Mouse (Mus musculus): ENCODE data around the gene Gm26992. TPM values are rescaled to one million over a fixed set of nuclear protein-coding genes. Genes with fewer than 3 reads are reported as not detected.
A peak's percentile ranks its signal among the peaks of the same experiment; 100 is the strongest.

Gm26992 gene
- total RNA-seq, 2 experiments from 2014 or later = not detected

DNA sequence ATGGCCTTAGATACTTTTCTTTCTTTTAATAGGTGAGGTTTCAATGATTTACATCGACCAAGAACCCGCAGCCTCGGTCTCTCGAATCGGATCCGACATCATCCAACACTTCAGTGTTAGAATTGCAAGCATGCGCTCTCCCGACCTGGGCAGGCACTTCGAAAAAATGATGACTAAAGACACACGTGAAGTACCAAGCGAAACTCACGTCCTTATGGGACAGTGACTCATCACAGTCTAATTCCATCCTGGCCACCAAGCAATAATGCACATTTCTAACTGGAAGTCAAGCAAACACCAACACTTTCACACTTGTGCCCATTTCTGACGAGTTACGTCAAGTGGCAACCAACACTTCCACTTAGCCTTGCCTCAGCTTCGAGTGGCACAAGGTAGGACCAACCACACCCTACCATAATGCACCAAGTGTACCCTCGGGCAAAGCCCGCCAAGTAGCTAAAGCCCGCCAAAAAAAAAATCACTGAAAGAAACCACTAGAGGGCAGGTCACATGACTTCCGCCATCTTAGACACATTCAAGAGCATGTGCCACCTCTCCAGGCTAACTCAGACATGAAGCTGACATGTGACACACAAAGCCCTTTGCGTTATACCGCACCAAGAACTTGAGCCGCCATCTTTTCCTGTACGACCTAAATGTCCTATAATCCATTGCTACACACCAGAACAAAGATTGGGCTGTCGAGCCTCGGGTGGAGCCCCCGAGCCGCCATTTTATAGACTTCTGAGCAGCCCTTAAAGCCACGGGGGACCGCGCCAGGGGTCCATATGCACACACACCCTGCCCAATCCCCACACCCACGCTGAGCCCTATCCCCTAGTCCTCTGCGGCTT lies 59.7 kb downstream of the Gm26992 start:
- ATAC-seq (replicated peaks; ENCODE audit: low FRiP score, poor library complexity, severe bottlenecking) = no peak

DNA sequence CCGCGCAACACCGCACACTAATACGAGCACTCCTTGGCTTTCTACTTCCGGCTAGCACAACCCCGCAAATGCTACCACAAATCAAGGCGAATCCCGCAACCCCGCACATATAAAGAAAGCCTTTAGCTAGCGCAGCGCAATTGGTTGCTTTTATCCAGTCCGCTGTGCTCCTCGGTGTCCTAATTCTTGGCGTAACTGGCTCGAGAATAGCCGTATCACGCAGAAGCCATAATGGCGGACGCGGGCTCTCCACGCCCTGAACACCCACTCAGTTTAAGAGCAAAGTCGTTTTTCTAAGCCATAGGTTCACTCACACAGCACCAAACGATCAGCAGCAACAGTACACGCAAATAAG lies 60.3 kb downstream of the Gm26992 start:
- ATAC-seq (replicated peaks; ENCODE audit: low FRiP score, poor library complexity, severe bottlenecking) = no peak

DNA sequence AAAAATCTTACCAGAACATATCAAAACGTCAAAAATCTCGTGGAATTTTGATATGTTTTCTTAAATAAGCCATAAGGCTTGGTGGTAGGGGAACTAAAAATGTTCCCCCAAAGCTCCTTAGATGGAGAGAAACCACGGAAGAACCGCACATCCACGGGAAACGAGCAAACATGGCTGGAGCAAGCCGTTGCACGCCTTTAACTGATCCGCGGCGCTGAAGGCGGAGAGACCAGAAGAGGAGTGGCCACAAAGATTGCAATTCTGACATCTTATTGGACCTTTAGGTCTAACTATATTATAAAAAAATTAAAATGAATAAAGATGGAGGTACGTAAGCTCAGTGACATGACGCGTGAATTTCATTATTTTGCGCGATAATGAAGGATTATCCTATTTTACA lies 61.2 kb downstream of the Gm26992 start:
- no peak for ATAC-seq (replicated peaks; ENCODE audit: low FRiP score, poor library complexity, severe bottlenecking)

DNA sequence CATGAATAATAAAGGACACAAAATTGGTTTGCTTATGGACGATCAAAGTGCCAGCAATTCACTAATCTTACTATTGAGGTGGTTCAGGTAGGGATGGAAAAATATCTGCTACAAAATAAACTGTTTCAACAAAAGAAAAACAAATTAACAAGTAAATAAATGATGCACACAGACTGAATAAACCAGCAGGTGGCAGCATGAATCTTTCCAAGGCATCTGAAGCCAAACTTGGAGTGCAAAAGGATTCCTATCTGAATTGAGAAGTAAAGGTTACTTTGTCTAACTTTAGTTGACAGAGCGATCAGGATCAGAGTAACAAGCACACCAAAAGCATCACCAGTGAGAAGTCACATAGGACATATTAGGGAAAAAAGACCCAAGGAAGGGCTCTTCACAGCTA lies 62.2 kb downstream of the Gm26992 start:
- ATAC-seq (replicated peaks; ENCODE audit: low FRiP score, poor library complexity, severe bottlenecking) = no peak

DNA sequence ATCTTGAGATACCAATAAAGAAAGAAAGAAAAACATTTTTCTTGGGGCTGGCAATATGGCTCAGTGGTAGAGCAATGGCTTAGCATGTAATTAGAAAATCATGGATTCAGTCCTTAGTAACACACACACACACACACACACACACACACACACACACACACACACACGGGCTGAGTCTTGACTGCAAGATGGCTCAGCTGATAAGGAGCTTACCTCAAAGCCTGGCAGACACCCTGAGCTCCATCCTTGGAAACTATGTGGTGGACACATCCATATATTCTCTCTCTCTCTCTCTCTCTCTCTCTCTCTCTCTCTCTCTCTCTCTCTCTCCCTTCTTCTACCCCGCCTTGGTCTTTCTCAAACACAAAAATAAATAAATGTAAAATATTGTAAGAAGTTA lies 69.0 kb downstream of the Gm26992 start:
- no peak for ATAC-seq (replicated peaks; ENCODE audit: low FRiP score, poor library complexity, severe bottlenecking)

DNA sequence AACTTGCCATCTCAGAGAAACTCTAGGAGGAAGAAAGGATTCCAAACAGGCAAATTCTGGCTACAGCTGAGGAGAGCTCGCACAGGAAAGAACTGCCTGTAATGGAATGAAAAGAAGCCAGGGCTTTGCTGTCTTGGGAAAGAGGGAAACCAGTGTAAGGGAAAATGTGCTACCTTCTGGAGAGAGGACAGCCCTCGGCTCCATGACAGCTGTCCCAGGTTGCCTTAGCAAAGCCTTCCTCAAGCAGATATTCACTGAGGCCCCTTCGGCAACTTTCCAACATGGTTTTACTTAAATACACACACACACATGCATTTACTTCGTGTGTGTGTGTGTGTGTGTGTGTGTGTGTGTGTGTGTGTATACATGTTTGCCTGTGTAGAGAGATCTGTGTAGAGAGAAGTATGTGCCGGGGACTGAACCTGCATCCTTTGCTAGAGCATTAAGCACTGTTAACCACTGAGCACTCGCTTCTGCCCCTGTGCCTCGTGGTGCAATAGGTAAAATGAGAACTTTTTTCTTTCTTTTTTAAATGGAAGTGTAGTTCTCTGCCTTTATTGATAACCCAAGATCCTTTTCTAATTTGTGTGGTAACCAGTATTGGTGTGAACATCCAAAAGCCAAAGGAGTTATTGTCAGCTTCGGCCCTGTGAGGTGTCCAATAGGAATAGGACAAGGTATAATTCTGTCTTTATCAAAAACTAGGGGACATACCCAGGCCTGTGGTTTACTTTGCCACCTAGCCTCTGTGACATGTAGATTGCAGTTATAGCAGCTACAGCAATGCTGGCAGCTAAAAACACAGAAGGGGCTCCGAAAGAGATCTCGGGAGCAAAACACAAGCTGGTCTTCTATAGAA lies 70.8 kb downstream of the Gm26992 start:
- 0 out of 2 replicates have a peak, but pooled peaks have one; percentile 57 for ATAC-seq (replicated peaks; ENCODE audit: low FRiP score, poor library complexity, severe bottlenecking)

DNA sequence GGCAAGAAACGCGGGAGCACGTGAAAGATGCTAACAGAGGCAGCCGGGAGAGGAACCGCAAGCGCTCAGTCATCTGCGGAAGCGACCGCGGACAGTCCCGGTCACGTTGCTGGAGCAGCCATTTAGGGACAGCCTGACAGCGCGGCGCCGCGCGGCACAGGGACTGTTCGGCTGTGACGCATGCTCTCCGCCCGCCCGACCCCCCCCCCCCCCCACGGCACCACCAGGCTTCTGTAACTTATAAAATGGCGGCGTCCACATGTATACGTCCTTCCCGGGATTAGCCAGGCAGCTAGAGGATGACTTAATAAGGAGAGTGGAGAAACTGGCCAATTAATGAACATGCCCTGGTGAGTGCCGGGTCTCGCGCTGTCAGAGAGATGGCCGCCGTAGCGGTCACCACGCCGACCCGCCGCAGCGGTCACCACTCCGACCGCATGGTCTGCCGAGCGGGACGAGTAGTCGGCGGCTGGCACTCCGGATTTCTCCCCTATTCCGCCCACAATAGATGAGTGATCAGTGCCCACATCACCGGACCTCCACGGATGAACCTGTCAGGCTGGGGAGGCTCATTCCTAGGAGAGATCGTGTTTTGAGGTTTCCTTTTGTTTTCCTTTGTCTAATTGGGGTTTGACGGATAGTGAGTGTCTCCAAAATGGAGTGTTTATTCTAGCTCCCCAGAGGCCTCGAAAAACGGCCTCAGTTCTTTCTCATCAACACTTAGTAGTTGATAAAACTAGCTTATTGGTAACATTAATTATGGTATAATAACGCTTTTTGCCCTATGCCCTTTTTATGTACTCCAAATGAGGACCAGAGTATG lies 71.8 kb downstream of the Gm26992 start:
- peak; percentile 87; the same call in 1 of the 2 replicates for ATAC-seq (replicated peaks; ENCODE audit: low FRiP score, poor library complexity, severe bottlenecking)

DNA sequence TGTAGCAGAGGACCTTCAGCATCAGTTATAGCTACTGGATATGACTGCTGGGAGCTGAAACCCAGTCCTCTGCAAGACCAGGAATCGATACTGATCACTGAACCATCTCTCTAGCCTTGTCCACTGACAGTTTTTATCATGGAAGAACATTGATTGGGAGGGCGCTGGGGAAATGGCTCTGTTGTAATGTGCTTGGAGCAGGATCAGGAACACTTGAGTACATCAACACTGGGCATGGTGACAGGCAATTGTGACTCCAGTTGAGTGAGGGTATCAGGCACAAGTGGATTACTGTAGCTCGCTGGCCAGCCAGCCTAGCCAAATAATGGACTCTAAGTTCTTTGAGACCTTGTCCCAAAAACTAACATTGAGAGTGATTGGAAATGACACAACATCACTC lies 77.6 kb downstream of the Gm26992 start:
- ATAC-seq (replicated peaks; ENCODE audit: low FRiP score, poor library complexity, severe bottlenecking) = no peak

DNA sequence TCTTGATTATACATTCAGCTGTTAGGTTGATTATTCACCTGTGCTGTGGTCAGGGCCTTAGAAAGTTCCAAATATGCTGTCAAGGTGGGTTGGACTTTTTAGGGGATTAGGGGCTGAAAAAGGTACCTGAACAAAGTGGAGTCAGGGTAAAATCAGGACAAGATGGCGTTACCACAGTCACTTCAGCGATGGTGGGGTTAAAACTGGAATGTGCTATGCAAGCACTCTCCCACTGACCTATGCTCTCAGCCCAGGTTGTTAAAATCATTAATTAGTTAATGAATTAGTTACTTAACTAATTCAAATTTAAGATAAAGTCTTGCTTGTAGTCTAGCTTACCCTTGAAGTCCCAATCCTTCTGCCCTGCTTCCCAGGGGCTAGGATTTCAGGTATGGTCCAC lies 78.3 kb downstream of the Gm26992 start:
- no peak for ATAC-seq (replicated peaks; ENCODE audit: low FRiP score, poor library complexity, severe bottlenecking)

DNA sequence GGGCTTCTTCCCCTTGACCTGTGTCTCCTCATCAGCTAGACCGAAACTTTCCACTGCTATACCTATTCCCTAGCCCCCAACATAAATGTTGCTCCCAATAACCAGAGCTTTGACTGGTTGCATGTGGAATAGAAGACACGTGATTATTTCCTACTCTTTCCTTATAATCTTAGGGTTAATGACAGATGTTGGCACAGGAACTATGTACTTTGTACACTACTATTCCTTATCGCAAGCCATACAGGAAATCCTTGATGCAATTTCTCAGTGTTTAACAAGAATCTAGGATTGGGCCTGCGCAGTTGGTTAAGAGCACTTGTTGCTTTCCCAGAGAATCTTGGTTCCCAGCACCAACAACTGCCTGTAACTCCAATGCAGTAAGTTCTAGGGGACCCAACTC lies 86.4 kb downstream of the Gm26992 start:
- no peak for ATAC-seq (replicated peaks; ENCODE audit: low FRiP score, poor library complexity, severe bottlenecking)

DNA sequence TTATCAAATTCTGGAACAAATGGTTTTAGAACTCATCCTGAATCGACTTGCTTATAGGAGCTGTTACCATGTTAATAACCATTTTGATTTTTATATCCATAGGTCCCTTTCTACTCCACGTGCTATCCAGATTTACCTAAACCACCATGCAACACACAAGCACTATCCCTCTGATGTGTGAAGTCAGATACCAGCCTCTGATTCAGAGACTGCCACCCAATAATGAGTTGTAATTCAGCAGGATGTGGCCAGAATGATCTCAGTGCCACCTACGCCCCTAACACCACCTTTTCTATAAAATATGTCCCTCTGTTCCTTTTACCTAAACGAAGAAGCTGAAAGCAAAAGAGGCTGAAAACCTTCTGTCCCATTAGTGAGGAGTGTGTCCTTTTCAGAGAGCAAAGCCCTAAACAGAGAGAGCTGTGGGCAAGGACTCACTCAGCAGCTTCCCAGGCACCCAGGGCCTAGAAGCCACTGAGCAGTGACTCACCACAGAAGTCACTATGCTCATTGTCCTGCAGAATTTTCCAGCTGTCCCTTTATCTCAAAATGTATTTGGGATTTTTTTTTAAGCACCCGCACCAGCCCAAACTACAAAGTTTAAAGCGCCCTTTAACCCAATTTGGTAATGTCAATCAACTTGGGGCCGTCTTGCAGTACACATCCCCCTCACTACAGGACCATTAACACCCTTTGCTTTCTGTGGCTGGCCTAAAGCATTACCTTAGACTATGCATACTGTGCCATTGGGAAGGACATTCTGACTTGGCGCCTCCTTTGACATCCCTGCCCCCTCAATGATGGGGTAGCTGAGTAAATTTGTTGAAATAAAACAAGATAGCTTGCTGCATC lies 87.6 kb downstream of the Gm26992 start:
- ATAC-seq (replicated peaks; ENCODE audit: low FRiP score, poor library complexity, severe bottlenecking) = no peak

DNA sequence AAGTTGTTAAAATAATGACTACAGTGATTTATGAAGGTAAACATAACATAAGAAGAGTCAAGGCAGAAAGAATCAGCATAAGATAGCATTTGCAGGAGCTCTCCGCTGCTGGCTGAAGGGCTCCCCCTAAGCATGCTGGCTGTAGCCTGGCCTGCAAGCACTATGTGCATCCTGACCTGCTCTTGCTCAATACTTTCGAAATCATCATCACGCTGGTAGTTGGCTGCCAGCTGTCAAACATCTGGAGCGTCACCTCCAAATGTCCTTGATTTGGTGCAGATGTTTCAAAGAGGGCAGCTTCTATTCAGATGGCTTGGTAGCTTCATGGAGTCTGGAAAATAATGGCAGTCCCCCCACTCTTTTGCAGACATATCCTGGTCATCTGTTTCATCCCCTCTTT lies 93.0 kb downstream of the Gm26992 start:
- ATAC-seq (replicated peaks; ENCODE audit: low FRiP score, poor library complexity, severe bottlenecking) = no peak

DNA sequence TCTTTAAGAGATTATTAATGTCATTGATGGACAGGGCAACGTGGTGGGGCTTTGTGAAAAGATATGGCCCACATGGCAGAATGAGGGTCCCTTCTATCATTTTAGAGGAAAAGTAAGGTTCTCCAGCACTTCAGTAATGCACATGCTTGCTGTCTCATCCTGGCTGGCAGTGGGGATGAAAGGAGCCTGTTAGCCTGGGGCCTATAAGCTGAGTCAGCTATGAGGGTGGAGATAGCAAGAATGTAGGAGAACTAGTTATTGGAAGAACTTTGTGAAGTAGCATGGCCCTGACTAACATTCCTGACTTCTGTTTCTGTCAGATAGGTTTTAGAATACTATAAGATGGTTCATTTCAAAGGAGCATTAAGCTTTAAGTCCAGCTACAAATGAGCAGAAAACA lies 93.5 kb downstream of the Gm26992 start:
- ATAC-seq (replicated peaks; ENCODE audit: low FRiP score, poor library complexity, severe bottlenecking) = no peak

DNA sequence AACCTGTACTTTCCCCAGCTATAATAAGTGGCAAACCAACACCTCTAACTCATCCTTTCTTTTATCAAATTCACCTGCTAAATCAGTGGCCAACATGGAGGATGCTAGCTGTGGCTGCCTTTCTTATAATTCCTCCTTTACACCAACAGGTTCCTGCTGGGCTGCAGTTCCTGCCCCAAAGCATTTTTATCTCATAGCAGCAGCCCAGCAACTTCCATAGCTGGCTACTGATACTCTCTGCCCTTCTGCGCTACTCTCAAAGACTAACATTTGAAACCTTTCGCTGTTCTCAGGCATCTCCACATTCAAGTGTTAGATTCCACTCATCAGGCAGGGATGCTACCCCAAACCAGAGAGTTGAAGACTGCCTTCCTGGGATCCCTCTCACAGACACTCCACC lies 97.0 kb downstream of the Gm26992 start:
- ATAC-seq (replicated peaks; ENCODE audit: low FRiP score, poor library complexity, severe bottlenecking) = peak; percentile 72

DNA sequence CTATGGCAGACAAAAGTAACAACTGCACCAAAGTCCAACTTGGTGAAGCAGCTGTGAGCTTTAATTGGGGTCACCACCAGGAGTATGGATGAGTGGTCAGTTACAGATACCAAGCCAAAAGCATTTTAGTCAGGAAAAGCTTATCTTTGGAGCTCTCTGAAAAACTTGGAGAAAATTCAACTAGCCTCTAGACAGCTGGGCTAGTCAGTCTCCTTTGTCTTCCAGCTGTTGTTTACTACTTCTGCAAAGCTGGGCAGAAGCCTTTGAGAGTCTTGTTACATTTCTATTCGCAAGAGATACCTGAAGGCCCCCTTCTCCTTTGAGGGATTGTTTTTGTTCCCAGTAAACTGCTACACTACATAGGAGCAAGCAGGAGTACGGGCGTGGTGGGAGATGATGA lies 97.7 kb downstream of the Gm26992 start:
- no peak for ATAC-seq (replicated peaks; ENCODE audit: low FRiP score, poor library complexity, severe bottlenecking)

DNA sequence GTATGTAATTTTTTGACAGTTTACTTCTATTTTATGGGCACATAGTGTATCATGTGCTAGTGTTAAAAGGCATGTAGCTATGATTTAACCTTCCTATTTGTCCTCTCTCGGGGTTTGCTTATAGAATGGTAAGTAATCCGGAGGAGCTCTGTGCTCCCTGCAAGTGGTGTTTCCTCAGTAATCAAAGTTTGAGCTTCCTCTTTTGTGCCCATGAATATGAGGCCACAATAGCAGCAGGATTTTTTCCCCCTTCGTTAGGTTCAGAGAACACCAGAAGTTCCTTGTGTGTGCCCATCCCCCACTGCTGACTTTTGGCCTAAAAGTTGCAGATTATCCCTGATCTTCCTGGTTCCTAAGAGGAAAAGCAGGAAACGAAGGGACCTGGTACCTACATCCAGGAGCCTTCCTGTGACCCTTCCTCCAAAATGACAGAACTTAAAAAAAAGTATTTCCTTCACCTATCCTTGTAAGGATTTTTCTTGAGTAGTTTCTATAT lies 99.5 kb downstream of the Gm26992 start:
- no peak for ATAC-seq (replicated peaks; ENCODE audit: low FRiP score, poor library complexity, severe bottlenecking)

DNA sequence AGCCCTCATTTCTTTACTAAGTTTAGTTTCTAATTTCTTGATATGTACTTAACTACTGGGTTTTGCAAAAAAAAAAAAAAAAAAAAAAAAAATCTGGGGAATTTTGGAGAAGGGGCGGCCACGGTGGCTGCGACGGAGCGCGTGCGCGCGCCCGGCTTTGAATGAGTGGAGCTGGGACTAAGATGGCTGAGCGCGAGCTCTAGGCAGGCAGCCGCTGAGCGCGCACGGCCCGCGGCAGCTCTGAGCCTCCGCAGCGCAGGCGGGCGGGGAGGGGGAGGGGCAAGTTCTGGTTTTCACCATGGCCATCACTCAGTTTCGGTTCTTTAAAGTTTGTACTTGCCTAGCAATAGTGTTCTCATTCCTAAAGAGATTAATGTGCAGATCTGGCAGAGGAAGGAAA lies 107.4 kb downstream of the Gm26992 start:
- peak; percentile 67; the same call in 1 of the 2 replicates for ATAC-seq (replicated peaks; ENCODE audit: low FRiP score, poor library complexity, severe bottlenecking)
